Mouse (Mus musculus): ENCODE measurements around the gene Nlrp10. TPM values are rescaled to one million over a fixed set of nuclear protein-coding genes. Genes with fewer than 3 reads are reported as not detected.

The Nlrp10 gene
- total RNA-seq, 2 experiments from 2014 or later = 0.33 to 0.61 TPM

DNA sequence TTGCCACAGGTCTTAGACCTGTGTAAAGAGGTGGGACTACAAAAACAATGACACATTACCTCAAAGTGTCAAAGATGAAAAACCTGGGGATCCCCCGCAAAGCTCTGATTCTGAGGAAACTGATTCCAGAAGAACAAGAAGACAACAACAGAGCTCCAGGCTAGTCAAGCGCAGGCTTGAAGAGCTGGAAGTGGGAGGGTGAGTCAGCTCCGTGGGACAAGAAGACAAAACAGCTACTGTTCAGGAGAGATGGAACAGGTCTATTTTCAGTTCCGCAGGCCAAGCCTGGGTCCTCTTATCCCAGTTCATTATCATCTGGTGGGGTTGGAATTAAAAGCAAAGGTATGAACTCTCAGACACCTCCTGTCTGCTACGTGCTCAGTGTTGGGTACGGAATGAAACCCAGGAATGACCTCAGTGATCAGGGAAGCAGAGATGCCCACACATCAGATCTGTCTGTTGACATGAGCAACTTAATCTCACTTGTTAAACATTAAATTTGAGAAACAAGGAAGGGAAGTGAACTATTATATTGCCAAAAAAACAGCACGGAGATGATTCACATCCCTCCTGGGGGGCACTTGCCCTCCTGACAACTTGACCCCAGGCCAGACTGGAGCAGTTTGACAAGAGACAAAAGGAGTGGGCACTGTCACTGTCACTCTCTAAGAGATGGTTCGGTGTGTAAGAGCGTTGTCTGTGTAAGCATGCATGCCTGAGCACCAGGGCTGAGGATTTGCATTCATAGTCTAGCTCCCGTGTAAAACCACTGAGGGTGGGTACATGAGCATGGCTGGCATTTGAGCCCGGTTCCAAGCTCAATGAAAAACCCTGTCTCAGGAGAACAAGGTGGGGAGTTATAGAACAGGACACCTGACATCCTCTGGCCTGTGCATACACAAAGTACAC lies 1.4 kb downstream of the Nlrp10 start:
- DNase-seq (ENCODE audit: low spot score in 2 of 2) = no peak

DNA sequence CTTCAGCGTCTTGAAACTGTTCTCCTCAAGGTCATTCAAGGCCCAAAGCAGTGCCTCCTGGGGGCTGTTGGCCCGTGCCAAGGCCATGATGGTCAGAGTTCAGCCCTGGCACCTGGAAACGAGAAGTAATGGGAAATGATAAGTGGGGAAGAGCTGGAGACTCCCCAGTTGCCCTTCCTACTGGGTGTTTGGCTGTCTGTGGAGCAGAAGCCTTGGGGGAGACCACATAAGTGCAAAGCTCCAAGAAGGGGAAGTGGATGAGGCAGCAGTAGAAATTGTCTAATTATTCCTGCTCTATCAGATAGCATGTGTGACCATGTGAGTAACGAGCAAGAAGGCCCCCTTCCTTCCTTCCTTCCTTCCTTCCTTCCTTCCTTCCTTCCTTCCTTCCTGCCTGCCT lies 2.9 kb downstream of the Nlrp10 start:
- intact Hi-C loops (cut with DNase I) = no loop called here
- no peak for DNase-seq (ENCODE audit: low spot score in 2 of 2)

More for the DNA sequence above, 1.4 kb downstream of the Nlrp10 start:
- intact Hi-C loops (cut with DNase I) = no loop called here

DNA sequence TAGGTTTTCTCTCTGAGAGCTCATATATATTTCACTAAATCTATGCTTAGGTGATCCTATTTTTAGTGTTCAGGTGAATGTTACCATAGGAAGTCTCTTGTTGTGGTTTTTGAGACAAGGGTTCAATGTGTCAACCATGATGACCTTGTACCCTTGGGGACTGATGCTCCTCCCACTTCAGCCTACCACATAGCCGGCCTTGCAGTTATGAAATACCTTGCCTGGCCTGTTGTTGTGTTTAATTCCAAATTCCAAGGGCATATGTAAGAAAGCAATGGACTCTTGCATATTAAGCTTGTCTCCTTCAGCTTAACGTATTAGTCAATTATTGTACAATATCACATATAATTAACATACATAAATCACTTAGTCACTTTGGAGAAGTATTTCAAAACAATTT lies 26.0 kb downstream of the Nlrp10 start:
- intact Hi-C loops (cut with DNase I) = no loop called here
- DNase-seq (ENCODE audit: low spot score in 2 of 2) = no peak

DNA sequence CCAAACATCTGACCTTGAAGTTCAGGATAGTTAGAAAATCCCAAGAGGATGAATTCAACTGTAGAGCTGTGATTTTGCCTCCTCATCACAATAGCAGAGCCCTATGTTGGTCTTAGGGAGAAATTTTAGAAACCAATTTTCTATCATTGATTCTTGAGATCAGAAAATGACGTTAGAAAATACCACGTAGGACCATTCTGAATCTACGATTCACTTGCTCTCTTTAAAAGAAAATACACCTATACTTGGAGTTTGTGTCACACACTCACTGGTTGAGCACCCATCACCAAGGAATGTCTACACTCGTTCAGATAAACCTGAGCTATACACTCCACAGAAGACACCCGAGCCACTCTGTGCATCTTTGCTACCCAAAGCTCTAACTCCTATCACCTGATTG lies 35.7 kb downstream of the Nlrp10 start, which contains the start of gene Olfr519:
TSS of gene Olfr519 (minus strand) at position 101 of the 400 bp plus-strand sequence.
- intact Hi-C loops (cut with DNase I) = no loop called here
- DNase-seq (ENCODE audit: low spot score in 2 of 2) = no peak

DNA sequence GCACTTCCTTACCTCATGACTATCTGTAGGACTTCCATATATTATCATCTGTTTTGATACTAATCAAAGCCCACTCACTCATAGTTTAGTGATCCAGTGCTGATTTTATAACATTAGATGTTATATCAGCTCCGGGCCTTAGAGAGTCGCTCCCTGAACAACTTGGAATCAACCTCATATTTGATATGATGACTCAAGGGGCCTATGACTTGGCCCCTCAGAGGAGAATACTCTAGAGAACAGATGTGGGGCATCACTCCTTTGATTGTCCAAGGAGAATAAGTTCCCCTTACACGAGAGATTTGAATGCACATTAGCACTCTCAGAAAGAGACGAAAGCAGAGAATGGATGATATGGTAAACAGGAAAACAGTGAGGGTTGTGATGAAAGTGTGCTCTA lies 45.1 kb downstream of the Nlrp10 start, which contains the start of gene Olfr518:
TSS of gene Olfr518 (minus strand) at position 101 of the 400 bp plus-strand sequence.
- intact Hi-C loops (cut with DNase I) = no loop called here
- DNase-seq (ENCODE audit: low spot score in 2 of 2) = no peak

DNA sequence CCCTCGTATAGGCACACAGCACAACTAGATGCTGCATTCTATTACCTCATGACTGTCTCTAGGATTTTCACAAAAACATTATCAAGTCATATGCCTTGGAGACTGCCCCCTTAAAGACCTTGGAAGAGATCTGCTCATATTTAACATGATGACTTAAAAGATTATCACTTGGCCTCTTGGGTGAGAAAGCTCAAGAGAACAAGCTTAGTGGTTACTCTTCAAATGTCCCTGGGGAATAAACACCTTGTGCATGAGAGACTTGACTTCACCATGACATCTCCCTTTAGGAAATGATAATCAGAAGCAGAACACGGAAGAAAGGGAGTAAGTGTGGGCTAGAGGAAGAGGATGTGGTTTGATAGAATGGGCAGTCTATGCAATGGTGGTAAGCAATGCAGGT lies 57.7 kb downstream of the Nlrp10 start, which contains the start of gene Olfr517:
TSS of gene Olfr517 (minus strand) at position 101 of the 400 bp plus-strand sequence.
- intact Hi-C loops (cut with DNase I) = no loop called here
- no peak for DNase-seq (ENCODE audit: low spot score in 2 of 2)

Other genes with a start within 250 kb of the Nlrp10 start
- gene Olfr512, start 216.9 kb downstream of the Nlrp10 start, total RNA-seq (2021) = not detected
- not detected for gene Olfr513, start 179.2 kb downstream of the Nlrp10 start, total RNA-seq (2021)
- not detected for gene Olfr514, start 104.2 kb downstream of the Nlrp10 start, total RNA-seq (2021)
- gene Olfr516, start 79.6 kb downstream of the Nlrp10 start, total RNA-seq (2021) = not detected
- not detected for gene Olfr517, start 57.8 kb downstream of the Nlrp10 start, total RNA-seq (2021)
- gene Olfr518, start 45.2 kb downstream of the Nlrp10 start, total RNA-seq (2021) = not detected
- gene Olfr519, start 35.8 kb downstream of the Nlrp10 start, total RNA-seq (2021) = not detected
- 10 to 100 TPM; 97.5 to 98.9 TPM for gene Eif3f, start 4.2 kb upstream of the Nlrp10 start, total RNA-seq (2021)
- gene Tub, start 20.2 kb upstream of the Nlrp10 start, total RNA-seq (2021) = 100 to 1,000 TPM; 140 to 148 TPM
- 10 to 100 TPM; 49.3 to 53.5 TPM for gene Ric3, start 153.2 kb upstream of the Nlrp10 start, total RNA-seq (2021)
- gene Lmo1, start 245.0 kb upstream of the Nlrp10 start, total RNA-seq (2021) = 10 to 100 TPM; 14.6 to 17.5 TPM